Mouse (Mus musculus): ENCODE measurements around the gene Coro2a.

- TF ChIP-seq CTCF (conservative IDR thresholded peaks at IDR 0.05; ENCODE audit: low read length) (0 out of 2 replicates have a peak, but pooled peaks have one; percentile 6), POU5F1 (IDR thresholded peaks at IDR 0.05; ENCODE audit: borderline replicate concordance, low read length) (no peak)
Observed at GRCm38 (mm10) chr4:46535840-46536361, 66.1 kb downstream of the Coro2a start, which contains the start of gene Trim14.

Measured in E14TG2a.4 (cell line).